Mouse (Mus musculus): ENCODE measurements at regions not wholly inside any gene's neighbourhood (a gene's known extent, or its start where the extent isn't known, plus 50 kb on each side); places are given as distances from the start of the nearest gene placed in this dataset.

DNA sequence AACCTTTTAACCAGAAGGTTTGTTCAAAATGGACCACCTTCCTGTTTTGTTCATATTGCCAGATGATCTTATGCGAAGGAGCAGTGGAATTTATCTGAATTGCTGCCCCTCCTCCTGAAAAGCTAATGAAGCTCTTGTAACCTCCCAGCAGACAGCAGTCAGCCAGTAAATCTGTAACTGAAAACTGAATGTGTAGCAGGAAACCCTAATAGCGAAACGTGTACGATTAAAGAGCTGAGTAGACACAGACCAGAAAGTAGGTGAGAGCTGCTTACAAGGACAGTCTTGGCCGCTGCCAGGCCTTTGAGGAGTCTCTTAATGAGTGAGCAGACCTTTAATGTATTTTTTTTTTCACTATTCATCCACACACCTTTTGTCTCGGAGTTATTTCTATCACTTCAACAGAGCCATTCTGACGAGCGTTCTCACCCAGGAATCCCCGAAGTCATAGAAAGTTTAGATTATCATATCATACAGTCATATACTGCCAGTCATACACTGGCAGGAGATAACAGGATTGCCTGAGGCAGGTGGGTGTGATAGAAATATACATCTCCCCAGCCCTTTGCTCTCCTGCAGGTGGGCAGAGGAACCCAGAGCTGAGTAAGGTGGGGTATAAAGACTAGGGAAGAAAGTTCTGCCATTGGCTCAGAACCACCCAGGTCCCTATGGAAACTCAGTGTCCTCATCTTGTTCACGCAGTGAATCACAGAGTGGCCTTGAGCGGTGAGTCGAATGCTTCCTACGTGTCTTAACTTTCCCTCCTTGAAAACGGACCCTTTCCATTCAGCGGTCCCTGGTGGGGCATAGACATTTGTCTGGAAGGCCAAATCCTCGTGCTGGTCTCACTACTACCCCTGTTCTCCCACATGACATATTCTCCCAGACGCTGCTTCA is 72.4 kb upstream of the Prep start:
- H3K27ac ChIP-seq: no peak overlapping the region
- no peaks in the 10 kb centered on the region for H3K36me3 ChIP-seq (ENCODE audit: poor library complexity, severe bottlenecking)
- no peak overlapping the region for H3K9ac ChIP-seq
- no peak for ATAC-seq
- no peaks in the 10 kb centered on the region for H3K9me3 ChIP-seq (replicated peaks)
- H3K4me3 ChIP-seq: no peak overlapping the region
- H3K4me1 ChIP-seq: peaks cover 26% of the 10 kb centered on the region
- no peak overlapping the region for H3K4me2 ChIP-seq
- 48% methylated on average over 17 of the region's 17 CpGs for WGBS
- H3K27me3 ChIP-seq: peaks cover 29% of the 10 kb centered on the region

DNA sequence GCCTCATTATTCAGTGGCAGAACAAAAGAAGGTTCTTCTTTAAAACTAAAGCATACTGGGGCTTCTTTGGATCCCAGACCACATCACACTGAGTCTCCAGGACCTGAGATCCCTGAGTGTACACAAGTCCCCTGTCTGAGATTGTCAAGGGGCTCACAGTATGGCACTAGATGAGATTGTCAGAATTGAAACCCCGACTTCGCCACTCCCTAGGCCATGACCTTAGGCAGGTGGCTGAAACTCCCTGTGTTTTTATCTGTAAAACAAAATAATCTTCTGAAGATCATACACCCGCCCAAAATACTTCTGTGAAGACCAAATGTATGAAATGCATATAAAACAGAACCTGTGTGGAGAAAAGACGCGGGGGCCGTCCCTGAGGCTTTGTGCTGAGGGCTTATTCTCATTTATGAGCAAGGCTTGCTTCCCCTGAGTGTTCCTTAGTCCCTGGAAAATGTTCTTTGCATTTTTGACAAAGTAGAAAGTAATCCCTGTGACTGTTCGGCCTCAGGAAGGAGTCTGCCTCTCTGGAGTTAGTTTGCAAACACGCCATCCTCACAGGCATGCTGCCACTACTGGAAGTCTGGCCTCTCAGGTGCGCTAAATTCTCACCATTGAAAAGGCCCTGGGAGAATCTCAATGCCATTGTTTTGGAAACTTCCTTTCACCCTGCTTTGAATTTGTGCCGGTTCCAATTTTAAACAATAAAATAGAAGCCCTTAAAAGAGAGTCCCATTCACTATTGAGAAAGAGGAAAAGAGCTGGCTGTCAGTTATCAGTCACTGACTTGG is 73.3 kb upstream of the Prep start:
- H3K27me3 ChIP-seq: peaks cover 24% of the 10 kb centered on the region
- no peak for ATAC-seq
- no peaks in the 10 kb centered on the region for H3K36me3 ChIP-seq (ENCODE audit: poor library complexity, severe bottlenecking)
- H3K27ac ChIP-seq: no peak overlapping the region
- no peak overlapping the region for H3K4me3 ChIP-seq
- WGBS: 36% methylated on average over 10 of the region's 10 CpGs
- peaks cover 26% of the 10 kb centered on the region for H3K4me1 ChIP-seq
- H3K4me2 ChIP-seq: no peak overlapping the region
- H3K9ac ChIP-seq: no peak overlapping the region
- H3K9me3 ChIP-seq (replicated peaks): no peaks in the 10 kb centered on the region

DNA sequence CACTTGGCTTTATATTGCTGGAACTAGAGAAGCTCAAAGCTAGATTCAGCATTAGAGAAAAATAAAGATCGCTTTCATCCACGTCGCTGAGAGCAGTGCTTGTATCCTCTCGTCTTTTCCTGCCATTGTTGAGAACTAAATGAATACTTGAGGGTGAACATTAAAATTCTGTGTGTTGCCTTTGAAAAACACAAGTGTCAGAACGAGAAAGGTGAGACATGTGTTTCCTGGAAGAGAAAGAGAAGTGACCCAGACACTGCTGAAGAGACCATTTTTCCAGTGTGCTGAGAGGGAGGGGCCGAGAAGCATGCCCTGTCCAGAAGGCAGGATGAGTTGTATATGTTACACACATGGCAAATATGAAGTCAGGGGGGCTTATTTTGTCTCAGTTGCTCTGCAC is 77.5 kb upstream of the Prep start:
- H3K9ac ChIP-seq: no peak overlapping the region
- H3K36me3 ChIP-seq (ENCODE audit: poor library complexity, severe bottlenecking): no peaks in the 10 kb centered on the region
- 72% methylated on average over 6 of the region's 6 CpGs for WGBS
- no peaks in the 10 kb centered on the region for H3K9me3 ChIP-seq (replicated peaks)
- peaks cover 9% of the 10 kb centered on the region for H3K4me1 ChIP-seq
- no peak overlapping the region for H3K4me2 ChIP-seq
- H3K27ac ChIP-seq: no peak overlapping the region
- no peak for ATAC-seq
- peaks cover 17% of the 10 kb centered on the region for H3K27me3 ChIP-seq
- H3K4me3 ChIP-seq: no peak overlapping the region

DNA sequence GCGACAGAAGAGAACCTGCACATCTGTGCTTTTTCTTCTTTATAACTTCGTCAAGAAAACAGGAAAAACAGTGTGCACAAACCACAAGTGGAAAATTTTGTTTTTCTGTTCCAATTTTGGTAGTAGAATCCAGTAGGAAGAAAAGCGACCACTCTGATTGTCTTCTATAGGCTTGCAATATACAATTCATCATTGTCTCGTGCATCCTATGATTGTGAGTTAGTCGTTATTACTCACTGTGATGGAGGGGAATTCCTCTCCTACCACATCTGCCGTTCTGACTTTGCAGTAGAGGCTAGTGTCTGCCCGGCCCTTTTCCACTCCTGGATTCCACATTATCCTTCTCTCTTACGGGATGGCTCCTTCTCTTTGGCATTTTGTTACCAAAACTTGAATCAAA is 78.2 kb upstream of the Prep start:
- Histone ChIP-seq H3K27ac (no peak overlapping the region), H3K9me3 (replicated peaks) (no peaks in the 10 kb centered on the region), H3K4me1 (peaks cover 1% of the 10 kb centered on the region), H3K36me3 (ENCODE audit: poor library complexity, severe bottlenecking) (no peaks in the 10 kb centered on the region), H3K4me3 (no peak overlapping the region), H3K9ac (no peak overlapping the region), H3K4me2 (no peak overlapping the region), H3K27me3 (peaks cover 13% of the 10 kb centered on the region)
- 71% methylated on average over 8 of the region's 8 CpGs for WGBS
- ATAC-seq: no peak

DNA sequence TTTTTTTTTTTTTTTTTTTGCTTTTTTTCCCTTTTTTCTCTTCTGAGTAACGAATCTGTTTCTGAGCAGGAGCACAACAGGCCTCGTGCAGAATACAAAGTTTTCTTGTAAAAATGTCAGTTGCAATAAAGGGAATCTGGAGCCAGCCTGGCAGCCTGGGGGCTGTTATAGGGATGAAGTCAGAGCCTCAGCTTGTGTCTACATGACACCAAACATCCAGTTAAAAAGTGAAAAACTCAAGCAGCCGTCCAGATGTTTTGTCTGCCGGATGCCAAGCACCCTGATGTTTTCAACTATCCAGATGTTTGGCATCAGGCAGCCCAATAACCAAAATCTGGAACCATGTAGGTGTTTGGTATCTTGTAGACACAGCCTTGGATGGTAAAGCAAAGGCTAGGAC is 79.4 kb upstream of the Prep start:
- no peak overlapping the region for H3K4me2 ChIP-seq
- H3K27ac ChIP-seq: no peak overlapping the region
- H3K27me3 ChIP-seq: peaks cover 3% of the 10 kb centered on the region; the same call in 1 of the 2 replicates
- no peak overlapping the region for H3K4me3 ChIP-seq
- no peaks in the 10 kb centered on the region for H3K4me1 ChIP-seq
- H3K9me3 ChIP-seq (replicated peaks): no peaks in the 10 kb centered on the region
- H3K36me3 ChIP-seq (ENCODE audit: poor library complexity, severe bottlenecking): no peaks in the 10 kb centered on the region
- no peak for ATAC-seq
- no peak overlapping the region for H3K9ac ChIP-seq
- 61% methylated on average over 4 of the region's 4 CpGs for WGBS

DNA sequence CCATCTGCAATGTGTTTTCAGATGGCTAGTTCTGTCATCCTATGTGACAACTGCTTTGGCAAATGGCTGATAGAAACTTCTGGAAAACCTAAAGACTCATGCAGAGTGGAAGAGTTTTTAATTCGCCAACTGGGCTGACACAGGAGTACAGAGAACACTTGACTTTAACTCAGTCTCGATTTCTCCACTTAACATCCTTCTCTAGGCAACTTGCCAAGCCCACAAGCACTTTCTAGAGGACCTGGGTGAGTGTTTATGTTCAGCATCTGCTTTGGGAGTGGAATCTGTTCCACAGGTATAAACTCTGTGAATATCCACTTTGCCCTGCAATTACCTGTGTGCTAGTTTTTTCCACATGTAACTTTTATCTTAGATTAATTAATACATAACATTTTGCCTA is 85.1 kb upstream of the Prep start:
- Histone ChIP-seq H3K27ac (no peak overlapping the region), H3K4me3 (no peak overlapping the region), H3K9ac (no peak overlapping the region), H3K4me1 (no peaks in the 10 kb centered on the region), H3K4me2 (no peak overlapping the region), H3K36me3 (ENCODE audit: poor library complexity, severe bottlenecking) (no peaks in the 10 kb centered on the region), H3K9me3 (replicated peaks) (0 out of 2 replicates have a peak, but pooled peaks cover 4% of the 10 kb centered on the region), H3K27me3 (no peaks in the 10 kb centered on the region)
- ATAC-seq: no peak
- WGBS: 68% methylated on average over 2 of the region's 2 CpGs

DNA sequence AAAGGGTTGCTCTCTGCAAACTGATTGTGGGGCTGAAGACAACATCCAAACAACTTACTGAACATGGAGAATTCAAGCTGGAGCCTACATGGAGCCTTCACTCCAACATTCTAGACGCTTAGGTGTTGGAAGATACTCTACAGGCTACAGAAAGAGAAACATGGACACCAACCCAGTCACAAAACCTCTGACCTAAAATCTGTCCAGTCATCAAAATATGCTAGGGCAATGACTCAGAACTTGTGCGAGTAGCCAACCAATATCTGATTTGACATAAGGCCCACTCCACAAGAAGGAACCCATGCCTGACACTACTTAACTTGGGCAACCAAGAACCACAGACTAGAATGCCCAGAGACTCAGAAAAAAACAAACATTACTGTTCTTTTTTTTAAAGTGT is 90.2 kb upstream of the Prep start:
- H3K36me3 ChIP-seq (ENCODE audit: poor library complexity, severe bottlenecking): no peaks in the 10 kb centered on the region

DNA sequence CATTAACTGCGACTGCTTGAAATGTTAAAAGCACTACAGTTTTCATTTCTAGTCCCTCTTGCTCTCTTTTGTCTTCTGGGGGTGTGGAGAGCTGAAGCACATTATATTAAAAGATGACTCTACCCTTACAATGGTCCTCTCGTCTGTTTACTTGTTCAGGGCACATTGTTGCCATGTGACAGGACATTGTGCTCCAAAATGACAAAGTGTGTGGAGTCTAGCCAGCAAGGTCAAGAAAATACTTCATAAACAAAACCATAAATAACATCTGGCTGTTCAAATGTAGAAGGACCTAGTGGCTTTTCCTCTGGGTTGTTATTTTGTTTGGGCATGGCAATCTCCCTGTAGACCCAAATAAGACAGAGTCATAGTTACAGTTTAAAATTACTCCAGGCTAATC is 95.1 kb upstream of the Prep start:
- no peaks in the 10 kb centered on the region for H3K36me3 ChIP-seq (ENCODE audit: poor library complexity, severe bottlenecking)
- no peak for ATAC-seq

More for the DNA sequence above, 90.2 kb upstream of the Prep start:
- 91% methylated on average over 2 of the region's 2 CpGs for WGBS
- Histone ChIP-seq H3K9ac (no peak overlapping the region), H3K4me3 (no peak overlapping the region), H3K4me2 (no peak overlapping the region), H3K4me1 (no peaks in the 10 kb centered on the region), H3K27me3 (no peaks in the 10 kb centered on the region), H3K27ac (no peak overlapping the region), H3K9me3 (replicated peaks) (0 out of 2 replicates have a peak, but pooled peaks cover 4% of the 10 kb centered on the region)
- no peak for ATAC-seq

DNA sequence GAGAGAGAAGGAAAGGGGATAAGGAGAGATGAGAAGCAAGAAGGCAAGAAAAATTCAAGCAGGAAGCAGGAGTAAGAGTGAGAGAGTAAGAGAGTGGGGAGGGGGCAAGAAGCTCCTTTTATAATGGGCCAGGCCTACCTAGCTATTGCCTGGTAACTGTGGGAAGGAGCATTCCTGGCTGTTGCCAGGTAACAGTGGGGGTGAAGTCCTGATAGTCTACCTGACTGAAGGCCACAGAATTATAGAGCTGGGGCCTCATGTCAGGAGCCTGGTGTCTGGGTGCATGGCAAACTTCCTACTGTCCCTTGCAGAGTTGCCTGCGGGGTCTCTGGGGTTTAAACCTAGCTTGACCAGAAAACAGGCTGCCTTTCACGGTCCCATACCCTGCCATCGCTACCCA is 107.0 kb upstream of the Prep start:
- 93% methylated on average over 3 of the region's 3 CpGs for WGBS
- no peaks in the 10 kb centered on the region for H3K4me1 ChIP-seq
- H3K27ac ChIP-seq: no peak overlapping the region
- no peaks in the 10 kb centered on the region for H3K27me3 ChIP-seq
- ATAC-seq: no peak
- no peak overlapping the region for H3K9ac ChIP-seq
- no peak overlapping the region for H3K4me3 ChIP-seq
- H3K36me3 ChIP-seq (ENCODE audit: poor library complexity, severe bottlenecking): no peaks in the 10 kb centered on the region
- H3K9me3 ChIP-seq (replicated peaks): no peaks in the 10 kb centered on the region
- no peak overlapping the region for H3K4me2 ChIP-seq

More for the DNA sequence above, 95.1 kb upstream of the Prep start:
- no peak overlapping the region for H3K4me3 ChIP-seq
- H3K4me2 ChIP-seq: no peak overlapping the region
- H3K9ac ChIP-seq: no peak overlapping the region
- H3K27me3 ChIP-seq: no peaks in the 10 kb centered on the region
- WGBS: 78% methylated on average over 2 of the region's 2 CpGs
- H3K27ac ChIP-seq: no peak overlapping the region
- H3K9me3 ChIP-seq (replicated peaks): no peaks in the 10 kb centered on the region
- no peaks in the 10 kb centered on the region for H3K4me1 ChIP-seq

DNA sequence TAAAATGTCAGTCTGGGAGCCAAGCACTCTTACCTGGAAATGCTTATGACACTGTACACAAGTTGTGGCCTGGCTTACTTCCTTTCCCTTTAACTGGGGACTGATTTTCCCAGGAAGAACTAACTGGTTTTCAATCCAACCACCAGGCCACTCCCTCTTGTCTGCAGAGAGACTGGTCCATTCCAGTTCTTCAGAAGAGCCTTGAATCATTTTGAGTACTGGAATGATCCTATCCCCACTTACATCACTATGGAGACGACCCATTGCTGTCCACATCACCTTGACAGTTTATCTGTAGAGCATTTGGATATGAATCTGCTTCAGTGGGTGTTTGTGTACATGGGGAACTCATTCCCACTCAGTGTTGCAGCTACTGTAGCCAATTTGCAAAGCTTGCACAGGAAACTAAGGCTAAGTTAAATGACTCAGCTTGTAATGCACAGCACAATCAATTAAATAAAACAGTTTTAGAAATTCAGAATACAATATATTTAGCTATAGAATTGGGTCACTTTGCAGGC is 121.7 kb upstream of the Prep start:
- H3K27me3 ChIP-seq: no peaks in the 10 kb centered on the region
- no peak overlapping the region for H3K4me3 ChIP-seq
- H3K9ac ChIP-seq: no peak overlapping the region
- H3K4me2 ChIP-seq: no peak overlapping the region
- ATAC-seq: no peak
- H3K36me3 ChIP-seq (ENCODE audit: poor library complexity, severe bottlenecking): no peaks in the 10 kb centered on the region
- H3K27ac ChIP-seq: no peak overlapping the region
- H3K4me1 ChIP-seq: no peaks in the 10 kb centered on the region
- 67% methylated on average over 1 of the region's 1 CpGs for WGBS
- H3K9me3 ChIP-seq (replicated peaks): no peaks in the 10 kb centered on the region

DNA sequence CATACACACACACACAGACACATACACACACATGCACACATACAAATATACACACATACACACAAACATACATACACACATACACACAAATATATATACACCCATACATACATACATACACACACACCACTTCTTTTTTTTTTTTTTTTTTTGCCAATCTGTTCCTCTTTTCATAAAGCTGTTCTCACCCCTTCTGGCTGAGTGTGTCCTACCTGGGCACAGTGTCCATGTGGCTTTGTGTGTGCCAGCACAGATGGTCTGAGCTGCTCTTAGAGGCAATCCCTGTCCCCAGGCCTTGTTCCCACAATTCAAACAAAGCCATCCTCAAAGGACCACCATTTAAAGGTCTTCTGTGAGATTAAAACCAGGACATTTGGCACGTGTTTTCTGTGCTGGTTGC is 127.6 kb upstream of the Prep start:
- H3K27me3 ChIP-seq: no peaks in the 10 kb centered on the region
- ATAC-seq: no peak
- H3K9ac ChIP-seq: no peak overlapping the region
- H3K4me1 ChIP-seq: peaks cover 3% of the 10 kb centered on the region; the same call in 1 of the 2 replicates
- 43% methylated on average over 1 of the region's 1 CpGs for WGBS
- no peak overlapping the region for H3K4me2 ChIP-seq
- no peaks in the 10 kb centered on the region for H3K9me3 ChIP-seq (replicated peaks)
- H3K27ac ChIP-seq: no peak overlapping the region
- no peak overlapping the region for H3K4me3 ChIP-seq
- H3K36me3 ChIP-seq (ENCODE audit: poor library complexity, severe bottlenecking): no peaks in the 10 kb centered on the region

DNA sequence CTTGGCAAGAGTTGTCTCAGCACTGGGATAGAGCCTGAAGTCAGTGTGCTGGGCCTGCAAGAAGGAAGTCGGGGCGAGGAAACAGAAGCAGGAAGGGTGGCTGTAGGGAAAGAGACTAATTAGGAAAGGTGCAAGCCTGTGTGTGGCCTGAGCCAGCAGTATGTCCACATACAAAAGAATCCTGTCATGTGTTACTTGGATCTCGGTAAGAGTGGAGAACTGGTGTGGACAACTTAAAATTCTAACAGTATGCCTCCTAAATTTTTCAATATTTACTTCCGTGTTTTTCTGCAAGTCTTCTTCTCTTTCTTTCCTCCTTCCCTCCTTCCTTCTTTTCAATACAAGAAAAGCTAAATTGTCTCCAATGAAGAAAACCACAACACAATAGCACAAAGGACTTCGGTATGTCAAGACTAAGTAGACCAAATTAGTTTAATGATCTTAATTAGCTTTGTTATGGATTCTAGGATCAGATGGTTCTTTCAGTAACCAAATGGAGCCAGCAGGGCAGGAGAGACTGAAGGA is 130.0 kb upstream of the Prep start:
- Histone ChIP-seq H3K4me1 (peaks cover 3% of the 10 kb centered on the region; the same call in 1 of the 2 replicates), H3K9ac (no peak overlapping the region), H3K27ac (no peak overlapping the region), H3K27me3 (no peaks in the 10 kb centered on the region), H3K4me3 (no peak overlapping the region), H3K9me3 (replicated peaks) (no peaks in the 10 kb centered on the region), H3K4me2 (no peak overlapping the region), H3K36me3 (ENCODE audit: poor library complexity, severe bottlenecking) (no peaks in the 10 kb centered on the region)
- WGBS: 51% methylated on average over 5 of the region's 5 CpGs
- no peak for ATAC-seq
